Mouse (Mus musculus): Measurements from ENCODE around the gene Ets1. TPM values are rescaled to one million over a fixed set of nuclear protein-coding genes. Genes with fewer than 3 reads are reported as not detected.

Ets1 gene
- polyA plus RNA-seq, 1 experiment = 6.8 TPM

DNA sequence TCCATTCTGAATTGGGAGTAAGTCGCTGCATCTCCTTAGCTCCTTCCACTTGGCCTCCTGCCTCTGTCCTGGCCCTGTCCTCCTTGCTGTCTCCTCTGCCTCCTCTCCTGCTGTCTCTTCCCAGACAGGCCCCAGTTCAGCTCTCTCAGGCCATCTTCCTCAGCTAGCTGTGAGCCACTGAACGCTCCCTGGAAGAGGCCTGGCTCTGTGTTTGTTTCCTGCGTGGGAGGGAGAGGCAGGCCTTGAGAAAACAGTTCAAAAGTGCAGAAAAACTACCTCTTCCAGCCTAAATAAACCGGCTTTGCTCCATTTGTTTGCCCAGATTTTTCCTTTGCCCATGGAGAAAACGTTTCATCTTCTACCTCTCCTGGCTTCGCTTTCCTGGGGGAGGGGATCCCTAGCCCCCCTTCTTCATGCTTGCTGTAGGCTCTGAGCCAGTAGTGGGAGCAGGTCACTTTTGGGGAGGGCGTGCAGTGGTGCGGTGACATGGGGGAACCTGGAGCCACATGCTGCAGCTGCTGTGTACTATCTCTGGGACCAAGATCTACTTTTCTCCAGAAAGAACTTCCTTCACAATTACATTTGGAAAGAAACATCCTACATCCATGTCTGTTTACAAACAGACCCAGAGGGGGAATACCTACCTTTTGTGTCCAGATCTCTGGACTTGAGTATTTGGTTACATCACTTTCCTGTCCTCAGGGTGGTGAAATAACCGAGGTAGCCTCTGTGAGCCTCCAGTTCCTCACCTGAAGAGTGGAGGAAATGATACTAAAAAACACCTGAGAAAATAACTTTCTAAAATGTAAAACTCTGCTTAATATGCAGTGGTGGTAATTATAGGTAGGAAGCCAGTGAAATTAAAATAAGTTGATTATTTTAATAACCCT, 82.2 kb downstream of the Ets1 start:
- H3K27ac ChIP-seq (ENCODE audit: insufficient read depth, low read length) = no peak overlapping the region
- TF ChIP-seq CTCF (IDR thresholded peaks at IDR 0.05; ENCODE audit: borderline replicate concordance, insufficient read depth, low read depth, low read length) (no peak), POLR2A (IDR thresholded peaks at IDR 0.05; ENCODE audit: borderline replicate concordance, insufficient read depth, low read length) (no peak)
- H3K4me3 ChIP-seq (replicated peaks; ENCODE audit: insufficient read depth, low read depth, low read length) = no peak overlapping the region
- DNase-seq = peak; percentile 13 to 19
- 67% methylated on average over 9 of the region's 9 CpGs for WGBS
- H3K27me3 ChIP-seq (ENCODE audit: control insufficient read depth, insufficient read depth, low read length) = no peaks in the 10 kb centered on the region
- H3K4me1 ChIP-seq (ENCODE audit: control insufficient read depth, insufficient read depth, low read length) = peaks cover 11% of the 10 kb centered on the region

DNA sequence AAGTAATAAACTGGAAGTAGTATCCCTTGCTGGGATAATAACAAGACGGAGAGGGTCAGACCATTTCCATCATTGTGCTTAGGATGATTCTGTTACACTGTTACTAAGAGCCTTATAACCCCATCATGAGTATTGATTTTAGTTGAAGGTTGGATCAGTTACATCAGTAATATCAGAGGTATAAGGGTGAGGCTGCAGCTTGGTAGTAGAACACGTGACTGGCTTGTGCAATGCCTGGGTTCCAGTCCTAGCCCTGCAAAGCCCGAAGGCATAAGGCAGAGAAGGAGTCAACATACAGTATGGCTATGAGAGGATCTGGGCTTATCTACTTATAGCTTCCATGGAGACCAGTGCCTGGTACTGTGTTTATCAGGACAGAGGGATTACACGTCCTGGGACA, 82.8 kb downstream of the Ets1 start:
- H3K27me3 ChIP-seq (ENCODE audit: control insufficient read depth, insufficient read depth, low read length) = no peaks in the 10 kb centered on the region
- no peak for DNase-seq
- H3K27ac ChIP-seq (ENCODE audit: insufficient read depth, low read length) = no peak overlapping the region
- WGBS = 96% methylated on average over 4 of the region's 4 CpGs
- H3K4me3 ChIP-seq (replicated peaks; ENCODE audit: insufficient read depth, low read depth, low read length) = no peak overlapping the region
- no peak for TF ChIP-seq POLR2A (IDR thresholded peaks at IDR 0.05; ENCODE audit: borderline replicate concordance, insufficient read depth, low read length)
- TF ChIP-seq CTCF (IDR thresholded peaks at IDR 0.05; ENCODE audit: borderline replicate concordance, insufficient read depth, low read depth, low read length) = no peak
- peaks cover 11% of the 10 kb centered on the region for H3K4me1 ChIP-seq (ENCODE audit: control insufficient read depth, insufficient read depth, low read length)

DNA sequence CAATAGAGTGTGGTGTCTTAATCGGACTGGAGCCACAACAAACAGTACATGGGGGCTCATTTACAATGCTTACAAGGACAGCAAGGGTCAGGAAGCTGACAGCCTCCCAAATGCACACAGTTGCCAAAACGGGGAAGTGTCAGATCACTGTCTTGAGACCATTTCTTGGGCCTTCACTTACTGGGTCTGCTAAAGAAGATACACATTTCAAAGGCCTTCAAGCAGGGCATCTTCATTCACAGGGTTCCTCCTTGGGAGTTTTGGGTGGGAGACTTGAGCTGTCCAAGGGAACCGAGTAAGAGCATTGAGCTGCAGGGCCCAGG, 83.9 kb downstream of the Ets1 start:
- H3K27me3 ChIP-seq (ENCODE audit: control insufficient read depth, insufficient read depth, low read length) = no peaks in the 10 kb centered on the region
- peaks cover 11% of the 10 kb centered on the region for H3K4me1 ChIP-seq (ENCODE audit: control insufficient read depth, insufficient read depth, low read length)
- TF ChIP-seq CTCF (IDR thresholded peaks at IDR 0.05; ENCODE audit: borderline replicate concordance, insufficient read depth, low read depth, low read length) (no peak), POLR2A (IDR thresholded peaks at IDR 0.05; ENCODE audit: borderline replicate concordance, insufficient read depth, low read length) (no peak)
- no peak overlapping the region for H3K27ac ChIP-seq (ENCODE audit: insufficient read depth, low read length)
- H3K4me3 ChIP-seq (replicated peaks; ENCODE audit: insufficient read depth, low read depth, low read length) = no peak overlapping the region
- no peak for DNase-seq
- WGBS = 79% methylated on average over 3 of the region's 3 CpGs

DNA sequence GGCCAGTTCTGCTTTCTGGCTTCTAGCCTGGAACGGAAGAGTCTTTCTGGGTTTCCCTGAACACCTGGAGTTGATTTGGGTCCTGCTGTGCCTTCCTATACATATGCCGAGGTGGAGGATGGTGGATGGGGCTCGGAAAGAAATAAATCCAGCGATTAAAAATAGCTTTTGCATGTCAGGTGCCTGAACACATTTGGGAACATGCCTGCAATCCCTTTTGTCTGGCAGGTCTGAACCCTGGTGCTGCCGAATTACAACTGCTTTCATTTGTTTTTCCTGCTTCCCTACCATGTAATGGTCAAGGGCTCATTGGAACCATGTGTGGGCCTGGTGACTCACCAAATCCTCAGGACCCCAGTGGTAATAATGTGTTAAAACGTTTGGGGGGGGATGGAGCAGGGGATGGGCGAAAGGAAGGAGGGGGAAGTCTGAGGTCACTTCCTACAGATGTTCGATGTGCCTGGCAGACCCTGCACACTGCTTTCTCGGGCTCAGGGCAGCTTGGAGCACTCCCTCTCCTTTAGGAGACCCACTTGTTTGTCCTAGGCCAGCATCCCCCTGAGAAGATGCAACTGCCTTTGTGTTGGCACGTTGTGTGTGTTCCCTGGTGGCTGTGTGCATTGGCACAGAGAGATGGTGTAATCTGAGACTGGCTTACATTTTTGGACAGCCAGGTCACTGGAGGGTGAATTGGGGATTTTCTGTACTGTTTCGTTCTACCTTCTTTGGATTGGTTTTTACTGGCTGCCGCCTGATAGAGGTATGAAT, 84.4 kb downstream of the Ets1 start:
- Histone ChIP-seq H3K27ac (ENCODE audit: insufficient read depth, low read length) (no peak overlapping the region), H3K4me3 (replicated peaks; ENCODE audit: insufficient read depth, low read depth, low read length) (no peak overlapping the region), H3K4me1 (ENCODE audit: control insufficient read depth, insufficient read depth, low read length) (peaks cover 11% of the 10 kb centered on the region), H3K27me3 (ENCODE audit: control insufficient read depth, insufficient read depth, low read length) (no peaks in the 10 kb centered on the region)
- TF ChIP-seq POLR2A (IDR thresholded peaks at IDR 0.05; ENCODE audit: borderline replicate concordance, insufficient read depth, low read length) = no peak
- no peak for TF ChIP-seq CTCF (IDR thresholded peaks at IDR 0.05; ENCODE audit: borderline replicate concordance, insufficient read depth, low read depth, low read length)
- 54% methylated on average over 12 of the region's 12 CpGs for WGBS
- no peak for DNase-seq

DNA sequence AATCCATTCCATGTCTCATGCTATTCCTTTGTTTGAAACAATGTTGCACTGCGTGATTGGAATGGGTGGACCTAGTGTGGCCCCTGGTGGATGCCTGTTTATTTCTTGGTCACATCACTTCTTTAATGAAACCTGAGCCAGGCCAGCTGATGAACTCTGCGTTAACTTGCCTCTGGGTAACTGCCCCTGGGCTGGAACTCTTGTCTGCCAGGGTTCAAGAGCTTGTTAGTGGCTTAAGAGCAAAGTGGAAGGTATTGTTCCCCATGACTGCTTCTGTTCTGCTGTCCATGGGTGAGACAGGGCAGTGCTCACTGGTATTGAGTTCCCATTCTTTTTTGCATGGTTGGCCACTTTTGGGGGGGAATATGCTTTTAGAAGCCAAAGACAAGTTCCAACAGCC, 85.1 kb downstream of the Ets1 start:
- no peak overlapping the region for H3K4me3 ChIP-seq (replicated peaks; ENCODE audit: insufficient read depth, low read depth, low read length)
- TF ChIP-seq POLR2A (IDR thresholded peaks at IDR 0.05; ENCODE audit: borderline replicate concordance, insufficient read depth, low read length) (no peak), CTCF (IDR thresholded peaks at IDR 0.05; ENCODE audit: borderline replicate concordance, insufficient read depth, low read depth, low read length) (no peak)
- peaks cover 6% of the 10 kb centered on the region for H3K4me1 ChIP-seq (ENCODE audit: control insufficient read depth, insufficient read depth, low read length)
- DNase-seq = no peak
- H3K27me3 ChIP-seq (ENCODE audit: control insufficient read depth, insufficient read depth, low read length) = no peaks in the 10 kb centered on the region
- WGBS = 83% methylated on average over 2 of the region's 2 CpGs
- H3K27ac ChIP-seq (ENCODE audit: insufficient read depth, low read length) = no peak overlapping the region

DNA sequence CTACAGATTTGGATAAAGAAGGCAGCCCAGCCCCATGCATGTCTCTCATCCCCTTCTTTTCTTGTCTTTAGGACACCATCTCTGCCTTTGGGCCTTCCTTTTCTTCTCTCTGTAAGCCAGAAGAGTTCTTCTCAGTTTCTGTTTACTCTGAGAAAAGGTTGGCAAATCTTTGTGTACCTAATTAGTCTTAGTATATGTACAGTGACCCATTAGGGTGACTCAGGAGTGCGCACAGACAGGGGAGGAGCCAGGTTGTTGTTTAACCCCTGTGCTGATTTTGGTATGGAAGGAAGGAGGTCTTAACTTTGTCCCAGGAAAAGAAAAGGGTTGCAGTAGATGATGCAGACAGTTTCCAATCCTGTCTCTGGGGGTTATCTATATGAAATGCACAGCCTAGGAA, 86.2 kb downstream of the Ets1 start:
- Histone ChIP-seq H3K27ac (ENCODE audit: insufficient read depth, low read length) (no peak overlapping the region), H3K27me3 (ENCODE audit: control insufficient read depth, insufficient read depth, low read length) (no peaks in the 10 kb centered on the region), H3K4me3 (replicated peaks; ENCODE audit: insufficient read depth, low read depth, low read length) (no peak overlapping the region), H3K4me1 (ENCODE audit: control insufficient read depth, insufficient read depth, low read length) (peaks cover 6% of the 10 kb centered on the region)
- DNase-seq = no peak
- WGBS = 92% methylated on average over 1 of the region's 1 CpGs
- TF ChIP-seq CTCF (IDR thresholded peaks at IDR 0.05; ENCODE audit: borderline replicate concordance, insufficient read depth, low read depth, low read length) = no peak
- no peak for TF ChIP-seq POLR2A (IDR thresholded peaks at IDR 0.05; ENCODE audit: borderline replicate concordance, insufficient read depth, low read length)

DNA sequence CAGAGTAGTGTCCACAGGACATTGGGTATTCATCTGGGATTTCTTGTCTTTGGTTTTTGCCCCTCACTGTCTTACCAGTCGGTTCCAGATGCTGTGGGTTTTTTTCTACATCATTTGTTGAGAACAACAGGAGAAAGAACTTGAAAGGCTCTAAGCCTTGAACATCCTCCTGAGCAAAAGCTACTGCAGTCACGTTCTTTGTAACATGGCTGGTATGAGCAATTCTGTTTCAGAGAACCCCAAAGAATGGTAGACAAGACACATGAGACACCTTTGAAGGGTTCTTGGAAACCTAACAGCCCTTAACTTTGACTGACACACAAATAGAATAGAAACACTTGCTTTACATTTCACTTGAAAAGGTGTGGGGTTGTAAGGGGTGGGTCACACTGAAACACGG, 86.9 kb downstream of the Ets1 start:
- Histone ChIP-seq H3K27me3 (ENCODE audit: control insufficient read depth, insufficient read depth, low read length) (no peaks in the 10 kb centered on the region), H3K27ac (ENCODE audit: insufficient read depth, low read length) (no peak overlapping the region), H3K4me1 (ENCODE audit: control insufficient read depth, insufficient read depth, low read length) (peaks cover 4% of the 10 kb centered on the region; the same call in 1 of the 2 replicates), H3K4me3 (replicated peaks; ENCODE audit: insufficient read depth, low read depth, low read length) (no peak overlapping the region)
- no peak for DNase-seq
- TF ChIP-seq POLR2A (IDR thresholded peaks at IDR 0.05; ENCODE audit: borderline replicate concordance, insufficient read depth, low read length) (no peak), CTCF (IDR thresholded peaks at IDR 0.05; ENCODE audit: borderline replicate concordance, insufficient read depth, low read depth, low read length) (no peak)
- 82% methylated on average over 3 of the region's 3 CpGs for WGBS

Data from cerebellum, adult 2 months (tissue).